Mouse (Mus musculus) heart, postnatal 0 days (tissue): ENCODE data around the gene Atf3. TPM values are rescaled to one million over a fixed set of nuclear protein-coding genes. Genes with fewer than 3 reads are reported as not detected.
A peak's percentile ranks its signal among the peaks of the same experiment; 100 is the strongest.
"Not testable (repeated sequence)": the region's sequence is repeated elsewhere in the genome, so short reads cannot be mapped to it uniquely, and the experiment has no call there.

Experiments used
- ATAC-seq: fragments of 200-750 bp; cut with Nextera tagmentation; 2 replicates; pipeline ENCODE4 v1.8.0; 2017; ENCODE audit warnings: low read depth, moderate number of reproducible peaks, moderate library complexity; ENCODE audit not compliant: insufficient read depth
- DNase-seq: peaks from one replicate; pipeline ENCODE4 v3.0.0-alpha.2; 2016; ENCODE audit warnings: low spot score
- H3K27ac ChIP-seq: fragments of 300-500 bp; sonication (generic); 2 replicates; pipeline ENCODE4 v1.5.1; 2014; ENCODE audit warnings: low read depth, mild to moderate bottlenecking
- H3K27me3 ChIP-seq: fragments of 300-500 bp; sonication (generic); 2 replicates; pipeline ENCODE4 v1.6.1; 2014; ENCODE audit warnings: low read length, mixed read lengths; ENCODE audit not compliant: control insufficient read depth, insufficient read depth
- H3K36me3 ChIP-seq: fragments of 300-500 bp; sonication (generic); replicated peaks from 2 replicates; pipeline ENCODE4 v1.6.1; 2014; ENCODE audit warnings: low read length, mixed read lengths; ENCODE audit not compliant: control insufficient read depth, insufficient read depth
- H3K4me1 ChIP-seq: fragments of 300-500 bp; sonication (generic); 2 replicates; pipeline ENCODE4 v1.6.1; 2014; ENCODE audit warnings: antibody characterized with exemption; ENCODE audit not compliant: control insufficient read depth, insufficient read depth
- H3K4me2 ChIP-seq: fragments of 300-500 bp; sonication (generic); 2 replicates; pipeline ENCODE4 v1.6.1; 2014; ENCODE audit warnings: low read depth, mild to moderate bottlenecking, low read length, moderate library complexity
- H3K4me3 ChIP-seq: fragments of 300-500 bp; sonication (generic); 2 replicates; pipeline ENCODE4 v1.5.1; 2014; ENCODE audit warnings: low read depth, low read length
- H3K9ac ChIP-seq: fragments of 300-500 bp; sonication (generic); replicated peaks from 2 replicates; pipeline ENCODE4 v1.6.1; 2014; ENCODE audit warnings: low read depth, low read length, mixed read lengths
- H3K9me3 ChIP-seq: fragments of 300-500 bp; sonication (generic); replicated peaks from 2 replicates; pipeline ENCODE4 v1.6.1; 2016; ENCODE audit warnings: low read length; ENCODE audit not compliant: control insufficient read depth
- CTCF ChIP-seq: IDR thresholded peaks from 2 replicates; pipeline ENCODE4 v1.5.1; 2016; ENCODE audit warnings: antibody characterized with exemption, control low read depth, low read depth
- EP300 ChIP-seq: IDR thresholded peaks from 2 replicates; pipeline ENCODE4 v1.6.1; 2016; ENCODE audit warnings: antibody characterized with exemption, low read depth
- WGBS: fragments of 180-500 bp; shearing (Covaris S2); extraction: QIAGEN DNeasy Blood & Tissue Kit; methylation state at CpG from one replicate; pipeline ENCODE4 v1.1.7; 2014; 5-methylcytosine and 5-hydroxymethylcytosine counted together
- polyA plus RNA-seq: library from polyadenylated mRNA; unstranded; fragments of >200 nt; fragmentation: Nextera tagmentation; extraction: Ambion mirVana; gene quantifications from 2 replicates; pipeline ENCODE4 v1.2.1, GENCODE M21; 2015
- total RNA-seq: library from RNA; depleted of rRNA; stranded (reverse); fragments of >200 nt; gene quantifications from 2 replicates; pipeline ENCODE4 v1.2.3, GENCODE M21; 2014; ENCODE audit warnings: low replicate concordance

Atf3 gene
- total and polyA plus RNA-seq, 2 experiments from 2014 or later, result 13.9 to 54.0 TPM

GRCm38 (mm10) chr1:191170444-191170843 is 47.4 kb downstream of the Atf3 start:
- no peak overlapping the region for H3K4me2 ChIP-seq
- no peak overlapping the region for H3K27ac ChIP-seq
- WGBS, result 72% methylated on average over 2 of the region's 2 CpGs
- H3K9ac ChIP-seq, result no peak overlapping the region
- peaks cover 40% of the 10 kb centered on the region for H3K36me3 ChIP-seq
- TF ChIP-seq CTCF (no peak), EP300 (no peak)
- DNase-seq, result no peak
- H3K9me3 ChIP-seq, result no peaks in the 10 kb centered on the region
- H3K27me3 ChIP-seq, result no peaks in the 10 kb centered on the region
- no peak overlapping the region for H3K4me3 ChIP-seq
- no peak for ATAC-seq
- no peaks in the 10 kb centered on the region for H3K4me1 ChIP-seq

- Histone ChIP-seq H3K9ac (no peak overlapping the region), H3K9me3 (no peaks in the 10 kb centered on the region), H3K4me1 (no peaks in the 10 kb centered on the region), H3K36me3 (peaks cover 9% of the 10 kb centered on the region), H3K27me3 (no peaks in the 10 kb centered on the region), H3K4me3 (no peak overlapping the region), H3K27ac (no peak overlapping the region), H3K4me2 (no peak overlapping the region)
- TF ChIP-seq CTCF (no peak), EP300 (no peak)
- ATAC-seq, result no peak
- 67% methylated on average over 4 of the region's 4 CpGs for WGBS
- DNase-seq, result no peak
Measured at GRCm38 (mm10) chr1:191166189-191166588, 51.6 kb downstream of the Atf3 start.

DNA sequence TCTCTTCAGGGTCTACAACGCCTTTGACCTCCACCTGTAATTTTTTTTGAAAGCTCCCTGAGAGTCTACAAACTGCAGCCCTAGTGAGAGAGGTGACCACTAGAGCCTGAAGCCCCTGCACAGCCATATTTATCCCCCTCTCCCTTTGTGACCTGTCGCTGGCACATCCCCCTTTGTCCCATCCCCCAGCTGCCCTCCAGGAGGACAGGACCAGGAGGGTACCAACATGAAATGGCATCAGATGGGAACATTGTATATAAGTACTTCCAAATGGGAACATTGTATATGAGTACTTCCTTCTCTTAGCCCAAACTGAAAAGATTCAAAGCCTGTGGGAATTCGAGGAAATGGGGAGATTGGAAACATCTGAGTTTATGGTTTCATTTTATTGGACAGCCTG is 53.1 kb downstream of the Atf3 start, which contains the start of gene Fam71a:
Gene Fam71a (minus strand): TSS at position 101 of the 400 bp plus-strand sequence.
- no peaks in the 10 kb centered on the region for H3K4me1 ChIP-seq
- no peaks in the 10 kb centered on the region for H3K9me3 ChIP-seq
- WGBS, result 78% methylated on average over 3 of the region's 3 CpGs
- DNase-seq (no peak), ATAC-seq (no peak)
- H3K9ac ChIP-seq, result no peak within 1 kb of the TSS
- no peaks in the 10 kb centered on the region for H3K36me3 ChIP-seq
- no peak for TF ChIP-seq CTCF
- no peak for TF ChIP-seq EP300
- no peak within 1 kb of the TSS for H3K27ac ChIP-seq
- H3K4me2 ChIP-seq, result no peak within 1 kb of the TSS
- no peak within 1 kb of the TSS for H3K4me3 ChIP-seq
- no peaks in the 10 kb centered on the region for H3K27me3 ChIP-seq

DNA sequence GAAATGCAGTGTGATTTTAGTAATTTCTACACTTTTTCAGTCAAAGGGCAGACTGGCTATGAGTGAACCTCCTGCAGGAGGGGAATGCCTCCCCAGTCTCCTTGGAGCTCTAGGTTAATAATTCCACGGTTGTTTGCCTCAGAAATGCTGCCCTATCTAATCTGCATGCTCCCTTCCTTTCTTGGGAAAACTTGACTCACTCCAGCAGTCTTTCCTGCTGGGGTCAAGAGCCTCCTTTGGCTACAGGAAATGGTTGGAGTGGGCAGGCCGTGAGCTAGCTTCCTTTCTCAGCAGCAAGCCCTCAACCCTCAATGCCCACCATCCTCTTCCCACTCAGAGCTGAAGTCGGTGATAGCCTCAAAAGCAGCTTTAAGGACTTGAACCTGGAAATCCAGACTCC is 63.5 kb downstream of the Atf3 start:
- no peak overlapping the region for H3K9ac ChIP-seq
- peaks cover 10% of the 10 kb centered on the region; the same call in 1 of the 2 replicates for H3K9me3 ChIP-seq
- TF ChIP-seq EP300 (no peak), CTCF (no peak)
- peak; percentile 57 for ATAC-seq
- WGBS, result 27% methylated on average over 3 of the region's 3 CpGs
- H3K4me1 ChIP-seq, result no peaks in the 10 kb centered on the region
- no peaks in the 10 kb centered on the region for H3K36me3 ChIP-seq
- peak; percentile 63 for DNase-seq
- H3K4me3 ChIP-seq, result no peak overlapping the region
- H3K27me3 ChIP-seq, result no peaks in the 10 kb centered on the region
- no peak overlapping the region for H3K4me2 ChIP-seq
- H3K27ac ChIP-seq, result peak overlapping the region; percentile 67

- TF ChIP-seq CTCF, result peak; percentile 69
- TF ChIP-seq EP300, result no peak
- Histone ChIP-seq H3K4me3 (no peak overlapping the region), H3K27ac (no peak overlapping the region), H3K4me2 (no peak overlapping the region), H3K4me1 (no peaks in the 10 kb centered on the region), H3K9me3 (peaks cover 10% of the 10 kb centered on the region; the same call in 1 of the 2 replicates), H3K27me3 (no peaks in the 10 kb centered on the region), H3K36me3 (no peaks in the 10 kb centered on the region), H3K9ac (no peak overlapping the region)
- 18% methylated on average over 4 of the region's 4 CpGs for WGBS
- ATAC-seq (no peak), DNase-seq (peak; percentile 49)
Measured at GRCm38 (mm10) chr1:191153052-191153451, 64.8 kb downstream of the Atf3 start.

- Histone ChIP-seq H3K27ac (no peak overlapping the region; the same call in 1 of the 2 replicates), H3K36me3 (no peaks in the 10 kb centered on the region), H3K9me3 (no peaks in the 10 kb centered on the region), H3K4me3 (no peak overlapping the region), H3K27me3 (no peaks in the 10 kb centered on the region), H3K4me2 (no peak overlapping the region), H3K9ac (no peak overlapping the region), H3K4me1 (no peaks in the 10 kb centered on the region)
- 44% methylated on average over 8 of the region's 8 CpGs for WGBS
- peak; percentile 91 for DNase-seq
- ATAC-seq, result no peak
- TF ChIP-seq CTCF (no peak), EP300 (no peak)
Measured at GRCm38 (mm10) chr1:191150924-191151605, 66.8 kb downstream of the Atf3 start.

DNA sequence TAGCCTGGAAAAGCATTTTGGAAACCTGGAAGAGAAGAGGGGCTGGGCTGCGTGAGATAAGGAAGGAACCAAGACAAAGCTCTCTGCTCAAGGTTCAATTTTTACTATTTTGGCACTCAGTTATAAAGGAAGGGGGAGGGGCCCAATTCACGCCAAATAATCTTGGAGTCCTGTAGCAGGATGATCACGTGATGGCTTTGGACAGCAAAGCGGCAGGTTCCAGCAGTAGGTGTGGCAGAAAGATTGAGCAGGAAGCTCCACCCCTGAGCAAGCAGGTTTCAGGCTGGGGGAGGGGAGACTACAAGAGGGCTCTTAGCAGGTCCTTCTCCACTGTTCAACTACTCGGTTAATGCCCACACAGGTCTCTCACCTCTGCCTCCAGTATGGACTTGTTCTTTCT is 68.3 kb downstream of the Atf3 start:
- H3K27ac ChIP-seq, H3K4me3 ChIP-seq, H3K9ac ChIP-seq, H3K27me3 ChIP-seq, ATAC-seq, H3K4me2 ChIP-seq, DNase-seq, H3K9me3 ChIP-seq, H3K36me3 ChIP-seq, H3K4me1 ChIP-seq: not testable (repeated sequence)
- 68% methylated on average over 4 of the region's 5 CpGs for WGBS
